Mouse (Mus musculus) hindbrain, embryonic 11.5 days (tissue): ENCODE measurements at regions not wholly inside any gene's neighbourhood (a gene's known extent, or its start where the extent isn't known, plus 50 kb on each side); places are given as distances from the start of the nearest gene placed in this dataset.

ENCODE experiments used
- ATAC-seq: fragments of 200-750 bp; cut with Nextera tagmentation; 2 replicates; pipeline ENCODE4 v1.8.0; 2017; ENCODE audit warnings: mild to moderate bottlenecking, moderate TSS enrichment, moderate library complexity; ENCODE audit not compliant: low FRiP score
- DNase-seq: peaks from one replicate; pipeline ENCODE4 v3.0.0-alpha.2; 2015; ENCODE audit warnings: low spot score
- H3K27ac ChIP-seq: fragments of 300-500 bp; sonication (generic); 2 replicates; pipeline ENCODE4 v1.5.1; 2014; ENCODE audit warnings: mild to moderate bottlenecking, low read depth, low read length
- H3K27me3 ChIP-seq: fragments of 300-500 bp; sonication (generic); 2 replicates; pipeline ENCODE4 v1.6.1; 2014; ENCODE audit warnings: mild to moderate bottlenecking, low read length, moderate library complexity, mixed read lengths; ENCODE audit not compliant: control insufficient read depth, insufficient read depth
- H3K36me3 ChIP-seq: fragments of 300-500 bp; sonication (generic); 2 replicates; pipeline ENCODE4 v1.6.1; 2014; ENCODE audit warnings: mild to moderate bottlenecking, low read length, moderate library complexity, mixed read lengths; ENCODE audit not compliant: control insufficient read depth, insufficient read depth
- H3K4me1 ChIP-seq: fragments of 300-500 bp; sonication (generic); replicated peaks from 2 replicates; pipeline ENCODE4 v1.6.1; 2014; ENCODE audit warnings: low read length, mixed read lengths; ENCODE audit not compliant: control insufficient read depth, insufficient read depth
- H3K4me2 ChIP-seq: fragments of 300-500 bp; sonication (generic); replicated peaks from 2 replicates; pipeline ENCODE4 v1.6.1; 2014; ENCODE audit warnings: mild to moderate bottlenecking, low read depth, low read length
- H3K4me3 ChIP-seq: fragments of 300-500 bp; sonication (generic); 2 replicates; pipeline ENCODE4 v1.5.1; 2014; ENCODE audit warnings: low read depth, low read length
- H3K9ac ChIP-seq: fragments of 300-500 bp; sonication (generic); 2 replicates; pipeline ENCODE4 v1.6.1; 2014; ENCODE audit warnings: low read depth, low read length
- H3K9me3 ChIP-seq: fragments of 300-500 bp; sonication (generic); 2 replicates; pipeline ENCODE4 v1.6.1; 2016; ENCODE audit warnings: low read length; ENCODE audit not compliant: control insufficient read depth
- WGBS: fragments of 180-500 bp; shearing (Covaris S2); extraction: QIAGEN DNeasy Blood & Tissue Kit; methylation state at CpG from one replicate; pipeline ENCODE4 v1.1.7; 2014; 5-methylcytosine and 5-hydroxymethylcytosine counted together

DNA sequence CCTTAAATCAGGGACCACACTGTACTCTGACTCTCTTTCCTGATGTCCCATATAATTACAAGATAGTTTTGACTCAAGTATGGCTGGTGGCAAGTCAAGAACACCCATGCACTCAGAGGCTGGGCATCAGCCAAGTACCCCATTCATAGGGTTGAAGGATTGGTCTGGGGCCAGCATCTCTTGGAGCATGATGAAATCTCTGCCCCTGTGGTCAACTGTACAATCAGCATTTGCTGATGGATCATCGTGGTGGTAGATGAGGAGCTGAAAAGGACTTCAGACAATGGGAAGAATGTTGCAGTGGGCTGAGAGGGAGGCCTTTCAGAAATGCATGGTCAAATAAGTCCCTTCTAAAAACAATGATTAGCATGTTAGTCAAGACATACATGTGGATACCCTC lies 128.6 kb upstream of the Ncam1 start:
- Histone ChIP-seq H3K36me3 (no peaks in the 10 kb centered on the region), H3K27ac (no peak overlapping the region), H3K9me3 (no peaks in the 10 kb centered on the region), H3K4me1 (peaks cover 2% of the 10 kb centered on the region; the same call in 1 of the 2 replicates), H3K4me3 (no peak overlapping the region), H3K27me3 (no peaks in the 10 kb centered on the region), H3K9ac (no peak overlapping the region), H3K4me2 (no peak overlapping the region)
- DNase-seq, result no peak
- 81% methylated on average over 1 of the region's 1 CpGs for WGBS
- ATAC-seq, result no peak

DNA sequence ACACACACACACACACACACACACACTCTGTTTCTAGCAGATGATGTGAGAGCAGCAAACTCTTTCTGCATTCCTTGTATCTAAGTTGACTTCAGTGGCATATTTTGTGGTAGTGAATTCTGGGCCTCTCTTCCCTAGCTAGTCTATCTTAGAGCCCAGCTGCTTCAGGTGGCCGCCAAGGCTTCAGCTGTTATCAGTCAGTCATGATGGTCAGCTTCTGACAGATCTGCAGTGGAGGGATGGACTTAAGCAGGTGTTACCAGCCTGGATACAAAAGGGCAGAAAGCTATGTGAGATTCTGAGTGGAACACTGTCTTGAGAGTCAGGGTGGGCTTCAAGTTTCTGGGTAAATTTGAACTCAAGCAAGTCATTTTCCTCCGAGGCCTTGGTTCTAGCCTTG lies 127.1 kb upstream of the Ncam1 start:
- no peaks in the 10 kb centered on the region for H3K36me3 ChIP-seq
- H3K9ac ChIP-seq, result no peak overlapping the region
- no peak overlapping the region for H3K27ac ChIP-seq
- H3K4me3 ChIP-seq, result no peak overlapping the region
- H3K27me3 ChIP-seq, result no peaks in the 10 kb centered on the region
- H3K9me3 ChIP-seq, result no peaks in the 10 kb centered on the region
- ATAC-seq (no peak), DNase-seq (no peak)
- 97% methylated on average over 2 of the region's 2 CpGs for WGBS
- H3K4me1 ChIP-seq, result peaks cover 2% of the 10 kb centered on the region; the same call in 1 of the 2 replicates
- H3K4me2 ChIP-seq, result no peak overlapping the region

DNA sequence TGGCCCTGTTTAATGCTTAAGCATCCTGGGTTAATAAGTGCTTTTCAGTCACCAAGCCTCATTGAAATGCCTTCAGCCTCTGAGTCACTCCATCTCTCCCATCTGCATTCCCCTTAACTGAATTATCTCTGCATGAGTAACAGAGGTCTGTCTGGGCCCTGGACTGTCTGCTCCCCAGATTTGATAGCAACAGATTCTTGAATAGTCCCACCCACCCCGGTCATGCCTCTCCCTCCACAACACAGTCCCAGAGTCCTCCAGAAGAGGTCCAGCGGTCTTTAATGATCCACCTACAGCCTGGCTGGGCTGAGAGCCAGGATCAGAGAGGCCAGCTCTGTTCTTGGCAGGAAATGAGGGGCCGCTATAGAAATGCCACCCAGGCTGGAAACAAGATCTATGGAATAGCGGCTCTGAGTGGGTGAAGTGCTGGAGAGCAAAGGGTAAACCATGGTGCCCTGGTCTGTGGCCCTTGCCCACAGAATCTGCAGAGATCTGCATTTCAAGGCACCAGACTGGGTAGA lies 125.3 kb upstream of the Ncam1 start:
- H3K27me3 ChIP-seq, result no peaks in the 10 kb centered on the region
- DNase-seq (no peak), ATAC-seq (no peak)
- H3K27ac ChIP-seq, result no peak overlapping the region
- no peak overlapping the region for H3K4me3 ChIP-seq
- WGBS, result 66% methylated on average over 4 of the region's 4 CpGs
- no peaks in the 10 kb centered on the region for H3K9me3 ChIP-seq
- no peak overlapping the region for H3K9ac ChIP-seq
- H3K4me1 ChIP-seq, result peaks cover 2% of the 10 kb centered on the region; the same call in 1 of the 2 replicates
- H3K36me3 ChIP-seq, result no peaks in the 10 kb centered on the region
- no peak overlapping the region for H3K4me2 ChIP-seq

DNA sequence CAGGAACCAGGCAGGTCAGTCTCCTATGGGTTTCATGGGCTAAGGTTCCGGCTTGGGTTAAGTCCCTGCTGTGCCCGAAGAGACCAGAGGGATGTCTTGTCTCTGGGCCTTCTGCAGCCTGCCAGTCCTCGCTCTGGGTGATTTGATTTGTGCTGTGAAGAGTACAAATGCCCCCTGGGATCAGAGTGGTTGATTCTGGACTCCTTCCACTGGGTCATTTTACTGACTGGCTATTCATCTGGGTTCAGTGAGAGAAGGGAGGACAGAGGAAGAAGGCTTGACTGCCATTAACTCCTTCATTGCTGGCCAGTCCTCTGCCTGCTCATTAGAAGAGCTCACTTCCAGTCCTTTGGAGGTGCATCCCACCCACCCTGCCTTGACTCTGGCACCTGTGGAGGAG lies 124.0 kb upstream of the Ncam1 start:
- H3K9ac ChIP-seq, result no peak overlapping the region
- no peaks in the 10 kb centered on the region for H3K36me3 ChIP-seq
- no peak overlapping the region for H3K27ac ChIP-seq
- no peaks in the 10 kb centered on the region for H3K27me3 ChIP-seq
- DNase-seq, result no peak
- no peak overlapping the region for H3K4me3 ChIP-seq
- H3K9me3 ChIP-seq, result no peaks in the 10 kb centered on the region
- no peak for ATAC-seq
- 30% methylated on average over 3 of the region's 3 CpGs for WGBS
- H3K4me2 ChIP-seq, result no peak overlapping the region
- H3K4me1 ChIP-seq, result peaks cover 2% of the 10 kb centered on the region; the same call in 1 of the 2 replicates

DNA sequence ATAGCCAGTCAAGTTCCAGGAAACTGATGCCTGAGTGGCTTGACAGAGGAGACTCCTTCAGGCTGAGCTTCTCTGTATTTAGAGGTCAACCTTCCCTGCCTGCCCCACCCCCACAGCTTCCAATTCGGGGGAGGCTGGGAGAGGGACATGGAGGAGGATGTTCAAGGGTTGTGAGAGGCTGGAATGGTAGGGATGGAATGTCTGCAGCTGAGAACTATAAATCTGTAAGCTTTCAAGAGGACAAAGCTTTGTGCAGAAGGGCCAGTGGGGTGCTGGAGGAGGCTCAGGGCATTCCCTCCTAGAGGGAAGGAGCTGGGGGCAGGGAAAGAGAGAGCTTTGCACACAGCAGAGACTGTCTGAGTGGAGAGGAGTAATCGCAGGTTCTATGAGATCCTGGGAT lies 123.4 kb upstream of the Ncam1 start:
- no peak for DNase-seq
- H3K27ac ChIP-seq, result no peak overlapping the region
- no peak overlapping the region for H3K4me3 ChIP-seq
- no peaks in the 10 kb centered on the region for H3K36me3 ChIP-seq
- no peak overlapping the region for H3K4me2 ChIP-seq
- H3K4me1 ChIP-seq, result peaks cover 2% of the 10 kb centered on the region; the same call in 1 of the 2 replicates
- ATAC-seq, result no peak
- WGBS, result 25% methylated on average over 2 of the region's 2 CpGs
- H3K9me3 ChIP-seq, result no peaks in the 10 kb centered on the region
- H3K9ac ChIP-seq, result no peak overlapping the region
- H3K27me3 ChIP-seq, result no peaks in the 10 kb centered on the region

DNA sequence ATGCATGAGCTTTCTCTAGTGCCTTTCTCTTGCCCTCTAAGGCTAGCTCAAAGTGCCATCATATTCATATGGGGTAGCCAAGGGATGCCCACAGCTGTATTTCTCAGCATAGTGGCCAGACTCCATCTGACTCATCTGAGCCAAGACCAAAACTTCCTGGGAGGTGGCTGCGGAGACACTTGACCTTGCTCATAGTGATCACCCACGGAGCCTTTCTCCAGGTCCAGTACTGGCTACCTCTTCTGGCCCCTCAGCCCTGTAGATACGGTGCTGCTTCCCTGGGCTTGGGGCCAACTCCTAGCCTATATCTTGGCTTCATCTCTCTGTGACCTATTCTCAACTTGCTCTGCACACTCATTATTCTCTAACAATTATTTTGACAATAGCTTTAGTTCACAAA lies 122.6 kb upstream of the Ncam1 start:
- no peak overlapping the region for H3K9ac ChIP-seq
- WGBS, result 91% methylated on average over 3 of the region's 3 CpGs
- no peak overlapping the region for H3K27ac ChIP-seq
- no peak overlapping the region for H3K4me2 ChIP-seq
- no peak overlapping the region for H3K4me3 ChIP-seq
- H3K9me3 ChIP-seq, result no peaks in the 10 kb centered on the region
- H3K36me3 ChIP-seq, result no peaks in the 10 kb centered on the region
- DNase-seq (no peak), ATAC-seq (no peak)
- H3K27me3 ChIP-seq, result no peaks in the 10 kb centered on the region
- H3K4me1 ChIP-seq, result peaks cover 2% of the 10 kb centered on the region; the same call in 1 of the 2 replicates

DNA sequence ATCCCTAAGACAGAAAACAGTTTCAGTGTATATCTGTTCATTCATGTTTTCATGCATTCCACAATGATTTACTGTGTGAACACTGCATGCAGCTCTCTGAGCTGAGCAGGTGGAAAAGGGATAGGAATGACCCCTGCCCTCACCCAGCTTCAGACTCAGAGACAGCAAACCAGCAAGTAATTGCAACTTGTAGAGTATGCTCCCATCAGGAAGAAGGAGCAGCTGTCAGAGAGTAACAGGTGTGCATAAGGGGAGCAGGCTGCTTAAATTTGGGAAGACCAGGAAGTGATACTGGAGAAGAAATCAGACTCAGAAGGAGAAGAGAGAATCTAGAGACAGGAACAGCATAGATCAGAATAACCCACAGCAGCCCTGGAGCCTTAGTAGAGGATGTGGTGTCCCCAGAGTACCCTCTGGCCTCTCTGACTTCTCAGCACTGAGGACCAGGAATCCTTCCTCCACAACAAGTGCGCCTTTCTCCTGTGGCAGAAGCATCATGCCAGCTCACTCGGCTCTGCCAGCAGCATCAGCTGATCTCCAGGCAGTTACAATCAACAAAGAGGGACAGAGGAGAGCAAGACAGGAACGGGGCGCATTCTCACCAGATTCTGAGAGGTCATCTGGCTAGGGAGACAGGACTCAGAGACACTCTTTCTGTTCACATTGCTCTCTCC lies 116.5 kb upstream of the Ncam1 start:
- no peaks in the 10 kb centered on the region for H3K4me1 ChIP-seq
- H3K4me3 ChIP-seq, result no peak overlapping the region
- H3K27me3 ChIP-seq, result no peaks in the 10 kb centered on the region
- DNase-seq (no peak), ATAC-seq (no peak)
- H3K4me2 ChIP-seq, result no peak overlapping the region
- no peaks in the 10 kb centered on the region for H3K9me3 ChIP-seq
- H3K9ac ChIP-seq, result no peak overlapping the region
- no peaks in the 10 kb centered on the region for H3K36me3 ChIP-seq
- no peak overlapping the region for H3K27ac ChIP-seq
- WGBS, result 82% methylated on average over 4 of the region's 4 CpGs

DNA sequence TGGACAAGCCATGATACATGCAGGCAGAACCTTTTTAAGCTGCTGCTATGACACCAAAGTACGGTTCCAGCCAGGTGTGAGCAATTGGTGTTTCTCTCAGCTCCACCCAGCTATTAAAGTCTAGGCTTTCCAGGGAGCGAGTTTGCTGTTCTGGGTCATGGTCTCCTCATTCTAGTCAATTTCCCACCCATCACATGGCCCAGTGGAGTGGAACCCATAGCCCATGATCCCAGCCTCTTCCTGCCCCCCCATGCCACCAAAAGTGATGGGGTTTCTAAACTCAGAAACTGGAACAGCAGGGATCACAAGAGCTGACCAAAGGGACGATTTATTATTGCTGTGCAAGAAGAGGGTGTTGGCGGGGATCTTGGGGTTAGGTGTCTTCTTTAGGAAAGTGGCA lies 115.0 kb upstream of the Ncam1 start:
- 80% methylated on average over 4 of the region's 4 CpGs for WGBS
- Histone ChIP-seq H3K4me1 (no peaks in the 10 kb centered on the region), H3K9ac (no peak overlapping the region), H3K4me2 (no peak overlapping the region), H3K27me3 (no peaks in the 10 kb centered on the region), H3K36me3 (no peaks in the 10 kb centered on the region), H3K9me3 (no peaks in the 10 kb centered on the region), H3K27ac (no peak overlapping the region), H3K4me3 (no peak overlapping the region)
- ATAC-seq, result no peak
- no peak for DNase-seq

DNA sequence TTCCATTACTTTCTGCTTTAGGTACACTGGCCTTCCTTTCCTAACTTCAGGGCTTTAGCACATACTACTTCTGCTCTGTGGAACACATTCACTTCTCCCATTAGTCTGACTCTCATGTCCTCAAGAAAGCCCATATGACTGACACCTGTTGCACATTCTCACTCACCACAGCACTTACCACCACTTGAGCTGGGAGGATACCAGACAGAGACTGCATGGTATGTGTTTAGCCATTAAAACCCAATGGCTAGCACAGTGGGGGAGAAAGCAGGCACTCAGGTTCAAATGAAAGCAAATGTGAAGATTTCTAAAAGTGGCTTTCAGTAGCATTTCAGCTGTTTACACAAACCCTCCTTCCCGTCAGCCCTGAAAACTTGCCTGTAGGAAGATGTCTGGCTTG lies 113.6 kb upstream of the Ncam1 start:
- no peak for ATAC-seq

More for the DNA sequence above, 113.6 kb upstream of the Ncam1 start:
- no peaks in the 10 kb centered on the region for H3K27me3 ChIP-seq
- 92% methylated on average over 1 of the region's 1 CpGs for WGBS
- no peak overlapping the region for H3K4me2 ChIP-seq
- H3K4me1 ChIP-seq, result no peaks in the 10 kb centered on the region
- no peaks in the 10 kb centered on the region for H3K36me3 ChIP-seq
- no peaks in the 10 kb centered on the region for H3K9me3 ChIP-seq
- no peak overlapping the region for H3K4me3 ChIP-seq
- H3K27ac ChIP-seq, result no peak overlapping the region
- H3K9ac ChIP-seq, result no peak overlapping the region
- DNase-seq, result no peak
